Mouse (Mus musculus) activated CD4-positive, CD25-positive, alpha-beta regulatory T cell, adult 4 months (primary cell): ENCODE measurements around the gene Maml3. TPM values are rescaled to one million over a fixed set of nuclear protein-coding genes. Genes with fewer than 3 reads are reported as not detected.

Experiments
- ATAC-seq: one replicate; pipeline ENCODE4 v1.8.0; 2017
- polyA plus RNA-seq, 2 experiments: library from polyadenylated mRNA; unstranded; fragments of 100-300 nt; shearing (Covaris generic); gene quantifications; one replicate each; pipeline ENCODE4 v1.2.1; 2017

The Maml3 gene
- polyA plus RNA-seq, 2 experiments from 2014 or later, result 0.55 to 0.67 TPM

GRCm38 (mm10) chr3:51652701-51653100 is 452.2 kb downstream of the Maml3 start:
- ATAC-seq, result peak; percentile 37

- peak; percentile 63 for ATAC-seq
These were observed 452.6 kb downstream of the Maml3 start for GRCm38 (mm10) chr3:51652292-51652691.

- ATAC-seq, result no peak
These were observed 453.7 kb downstream of the Maml3 start for GRCm38 (mm10) chr3:51651149-51651548.

GRCm38 (mm10) chr3:51649986-51650385 is 454.9 kb downstream of the Maml3 start:
- no peak for ATAC-seq

GRCm38 (mm10) chr3:51649426-51649825 is 455.4 kb downstream of the Maml3 start:
- no peak for ATAC-seq

GRCm38 (mm10) chr3:51648037-51648664 is 456.7 kb downstream of the Maml3 start:
- peak; percentile 44 for ATAC-seq

- no peak for ATAC-seq
These were observed 457.5 kb downstream of the Maml3 start for GRCm38 (mm10) chr3:51647356-51647755.

GRCm38 (mm10) chr3:51646301-51646700 is 458.6 kb downstream of the Maml3 start:
- ATAC-seq, result no peak

- no peak for ATAC-seq
These were observed 459.4 kb downstream of the Maml3 start for GRCm38 (mm10) chr3:51645484-51645883.

GRCm38 (mm10) chr3:51638260-51638659 is 466.6 kb downstream of the Maml3 start:
- no peak for ATAC-seq

- peak; percentile 8 for ATAC-seq
These were observed 467.6 kb downstream of the Maml3 start for GRCm38 (mm10) chr3:51637326-51637725.

- ATAC-seq, result peak; percentile 82
These were observed 468.2 kb downstream of the Maml3 start for GRCm38 (mm10) chr3:51636700-51637099.

GRCm38 (mm10) chr3:51635960-51636359 is 468.9 kb downstream of the Maml3 start:
- no peak for ATAC-seq

Other genes with a start within 250 kb of the Maml3 start
- 10 to 100 TPM; 30.3 to 30.6 TPM for gene Foxo1, start 163.3 kb upstream of the Maml3 start, polyA plus RNA-seq